Mouse (Mus musculus) layer of hippocampus, adult 8-10 months (tissue): ENCODE data around the gene Rsph10b. TPM values are rescaled to one million over a fixed set of nuclear protein-coding genes. Genes with fewer than 3 reads are reported as not detected.
"Not testable (repeated sequence)": the region's sequence is repeated elsewhere in the genome, so short reads cannot be mapped to it uniquely, and the experiment has no call there.

Experiments
- DNase-seq, 2 experiments: peaks; one replicate each; pipeline ENCODE4 v3.0.0; 2022; ENCODE audit warnings: low spot score in 2 of 2
- total RNA-seq, 4 experiments: library from RNA; stranded (reverse); gene quantifications; 2 replicates each; pipeline ENCODE4 v1.2.4; 2022

Gene Rsph10b
- total RNA-seq, 4 experiments from 2014 or later, result 4.1 to 4.3 (median 4.2) TPM

DNA sequence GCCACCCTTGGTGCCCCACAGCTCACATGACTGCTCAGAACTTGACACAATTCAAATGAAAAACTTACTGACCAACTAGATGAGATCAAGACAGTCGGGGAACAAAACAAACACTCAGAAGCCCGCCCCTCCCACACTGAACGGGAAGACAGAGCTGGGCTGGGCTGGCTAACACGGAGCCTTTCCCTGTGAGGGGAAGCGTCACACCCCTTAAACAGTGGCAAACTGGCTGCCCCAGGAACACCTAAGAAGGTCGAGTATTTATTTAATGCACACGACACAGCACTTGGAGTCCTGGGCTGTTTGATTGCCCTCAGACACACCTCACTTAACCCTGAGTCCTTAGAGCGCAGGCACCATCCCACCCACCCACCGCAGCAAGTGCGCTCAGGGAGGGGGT lies 59.8 kb downstream of the Rsph10b start:
- DNase-seq, result no peak

- no peak for DNase-seq
These were observed 60.4 kb downstream of the Rsph10b start for GRCm38 (mm10) chr5:143993260-143993659.

GRCm38 (mm10) chr5:143993849-143994248 lies 61.0 kb downstream of the Rsph10b start:
- DNase-seq, result no peak

DNA sequence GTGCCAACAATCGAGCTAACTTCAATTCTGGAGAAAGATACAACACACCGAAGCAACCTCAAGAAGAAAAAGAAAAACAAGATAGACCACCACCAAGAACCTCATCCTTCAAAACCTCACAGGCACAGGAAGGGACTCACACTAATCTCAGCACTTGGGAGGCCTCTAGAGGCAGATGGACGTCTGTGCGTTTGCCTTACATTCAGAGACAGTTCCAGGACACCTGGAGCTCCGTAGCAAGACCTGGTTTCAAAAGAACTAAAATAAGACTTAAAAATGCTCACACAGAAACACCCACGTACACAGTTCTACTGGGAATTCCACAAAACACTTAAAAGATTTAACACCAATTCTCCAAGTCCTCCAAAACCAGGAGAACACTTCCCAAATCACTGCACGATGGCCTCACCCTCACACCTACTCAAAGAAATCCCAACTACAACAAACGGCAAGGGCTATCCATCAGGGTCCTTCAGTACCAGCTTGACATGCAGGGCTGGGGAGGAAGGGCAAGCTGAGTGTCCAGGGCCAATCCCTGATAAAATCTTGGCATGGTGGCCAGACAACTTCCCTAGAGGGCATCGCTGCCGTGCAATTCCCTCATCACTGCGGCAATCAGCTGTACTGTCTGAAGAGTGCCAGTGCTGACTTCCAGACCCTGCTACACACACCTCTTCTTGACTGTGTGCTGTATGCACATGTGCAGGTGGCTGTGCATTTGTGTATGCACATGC lies 62.0 kb downstream of the Rsph10b start:
- no peak for DNase-seq

DNA sequence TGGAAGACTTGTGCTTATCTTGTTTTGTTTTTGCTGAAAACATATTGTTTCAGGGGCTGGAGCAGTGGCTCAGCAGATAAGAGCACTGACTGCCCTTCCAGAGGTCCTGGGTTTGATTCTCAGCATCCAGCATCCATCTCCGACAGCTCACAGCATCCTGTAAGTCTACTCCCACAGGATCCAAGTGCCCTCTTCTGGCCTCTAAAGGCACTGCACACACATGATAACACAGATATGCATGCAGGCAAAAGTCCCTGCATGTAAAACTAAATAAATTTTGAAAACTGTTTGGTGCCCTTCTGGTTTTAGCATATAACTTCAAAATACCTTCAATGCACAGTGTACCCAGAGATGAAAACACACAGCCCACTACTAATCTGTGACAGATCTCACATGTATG lies 66.6 kb downstream of the Rsph10b start:
- DNase-seq, result no peak

GRCm38 (mm10) chr5:144002461-144003192 lies 69.8 kb downstream of the Rsph10b start:
- no peak for DNase-seq

DNA sequence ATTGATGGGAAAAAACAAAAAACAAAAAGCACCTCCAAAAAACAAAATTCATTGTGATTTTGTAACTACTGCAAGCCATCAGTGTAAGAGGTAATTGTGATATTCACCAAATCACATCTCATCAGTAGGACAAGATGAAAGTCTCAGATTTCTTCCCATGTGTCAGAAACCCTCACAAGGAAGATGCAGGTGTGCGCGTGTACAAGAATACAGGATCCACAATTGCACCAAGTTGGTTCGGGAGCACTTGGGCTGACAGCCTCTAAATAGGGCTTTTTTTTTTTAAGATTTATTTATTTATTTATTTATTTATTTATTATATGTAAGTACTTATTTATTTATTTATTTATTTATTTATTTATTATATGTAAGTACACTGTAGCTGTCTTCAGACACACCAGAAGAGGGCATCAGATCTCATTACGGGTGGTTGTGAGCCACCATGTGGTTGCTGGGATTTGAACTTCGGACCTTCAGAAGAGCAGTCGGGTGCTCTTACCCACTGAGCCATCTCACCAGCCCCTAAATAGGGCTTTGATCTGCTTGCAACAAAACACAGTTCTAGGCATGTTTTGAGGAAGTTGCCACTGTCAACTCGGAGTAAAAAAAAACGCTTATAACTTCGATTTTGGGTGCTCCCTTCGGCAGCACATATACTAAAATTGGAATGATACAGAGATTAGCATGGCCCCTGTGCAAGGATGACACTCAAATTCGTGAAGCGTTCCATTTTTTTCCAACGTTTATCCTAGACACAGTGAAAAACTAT lies 80.7 kb downstream of the Rsph10b start:
- not testable (repeated sequence) for DNase-seq

DNA sequence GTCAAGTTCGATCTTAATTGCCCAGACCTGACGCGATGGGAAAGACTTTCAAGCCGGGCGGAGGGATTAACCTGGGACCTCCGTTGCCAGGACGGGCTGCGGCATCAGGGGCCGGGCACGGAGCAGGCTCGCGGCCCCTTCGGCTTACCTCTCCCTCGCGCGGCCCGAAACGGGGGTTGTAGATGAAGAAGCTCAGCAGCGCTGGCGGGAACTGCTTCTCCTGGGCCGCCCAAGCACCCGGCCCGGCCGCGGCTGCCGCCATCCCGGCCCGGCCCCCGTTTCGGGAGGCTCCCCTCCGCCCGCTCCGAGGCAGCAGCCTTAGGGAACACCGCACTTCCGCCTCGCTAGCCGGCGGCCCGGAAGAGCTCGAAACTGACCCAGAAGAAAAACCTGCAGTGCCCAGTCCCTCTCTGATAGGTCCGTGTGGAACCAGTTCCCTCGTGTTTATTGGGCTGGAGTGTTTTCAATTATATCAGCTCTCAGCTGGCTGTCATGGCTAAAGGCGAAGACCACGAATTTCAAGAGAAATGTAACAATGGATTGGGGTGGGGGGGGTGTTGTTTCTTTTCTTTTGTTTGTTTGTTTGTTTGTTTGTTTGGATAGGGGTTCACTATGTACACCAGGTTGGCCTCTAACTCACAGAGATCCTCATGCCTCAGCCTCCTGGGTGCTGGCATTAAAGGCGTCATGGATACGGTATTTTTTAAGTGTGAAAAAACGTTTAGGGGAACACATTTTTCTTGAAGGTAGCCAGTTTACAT lies 81.9 kb downstream of the Rsph10b start, which contains the start of gene Ccz1:
Ccz1 (minus strand) TSS at position 327 of the 761 bp plus-strand sequence.
- DNase-seq, result peak; percentile 51 to 67

DNA sequence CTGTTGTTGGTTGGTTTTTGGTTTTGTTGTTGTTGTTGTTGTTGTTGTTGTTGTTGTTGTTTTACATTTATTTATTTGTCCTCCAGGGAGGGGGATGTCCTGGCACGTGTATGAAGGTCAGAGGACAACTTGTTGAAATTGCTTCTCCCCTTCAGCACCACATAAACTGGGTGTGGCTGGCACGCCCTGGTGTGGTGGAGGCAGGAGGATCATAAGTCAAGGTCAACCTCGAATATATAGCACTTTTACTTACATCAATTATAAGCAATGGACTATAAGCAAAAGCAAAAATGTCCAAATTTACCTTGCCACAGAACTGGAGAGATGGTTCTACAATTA lies 82.4 kb downstream of the Rsph10b start:
- DNase-seq, result no peak

DNA sequence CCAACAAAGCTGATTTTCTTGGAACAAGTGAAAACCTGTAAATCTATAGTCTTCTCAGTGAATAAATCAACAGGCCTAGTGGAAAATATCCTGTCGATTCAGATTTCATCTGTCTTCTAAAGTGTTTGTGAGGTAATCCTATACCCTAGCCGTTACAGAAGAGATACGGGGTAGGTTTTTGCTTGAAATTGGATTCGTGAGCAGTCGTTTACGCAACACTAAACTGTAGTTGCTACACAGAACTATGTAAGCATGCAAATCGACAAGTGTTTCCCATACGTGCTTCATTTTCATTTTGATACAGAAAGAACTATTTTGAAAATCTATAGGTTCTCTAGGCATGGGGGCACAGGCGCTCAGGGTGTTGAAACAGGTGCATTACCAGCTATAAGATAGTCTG lies 83.0 kb downstream of the Rsph10b start:
- DNase-seq, result no peak

DNA sequence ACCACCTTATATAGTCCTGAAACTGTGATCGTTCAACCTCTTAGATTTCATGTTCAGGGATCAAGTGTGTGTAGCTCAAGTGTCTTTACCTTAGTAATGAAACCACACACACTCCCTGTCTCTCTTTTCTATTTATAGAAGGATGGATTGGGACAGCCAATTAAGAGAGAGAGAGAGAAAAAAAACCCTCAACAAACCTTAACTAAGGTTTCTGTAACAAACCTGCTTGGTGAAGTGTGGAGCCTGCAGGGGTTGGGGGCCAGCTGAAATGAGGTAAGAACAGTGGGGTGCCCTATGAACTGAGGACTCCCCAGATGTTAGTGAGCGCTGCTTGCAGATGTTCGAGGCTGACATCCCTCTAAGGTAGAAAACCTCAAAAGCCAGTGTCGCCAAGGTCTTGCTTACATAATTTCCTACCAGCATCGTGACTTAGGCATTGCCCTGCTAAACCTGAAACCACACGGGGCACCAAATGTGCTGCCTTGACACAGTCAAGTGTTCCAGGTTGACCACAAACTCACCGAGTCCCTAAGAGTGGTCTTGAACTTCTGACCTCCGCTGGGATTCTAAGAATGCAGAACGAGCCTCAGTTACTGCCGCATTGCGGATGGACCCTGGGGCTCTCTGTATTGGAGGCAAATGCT lies 93.9 kb downstream of the Rsph10b start, which contains the start of gene Ocm:
Ocm (minus strand) TSS at position 51 of the 644 bp plus-strand sequence.
- no peak for DNase-seq

GRCm38 (mm10) chr5:144032491-144032890 lies 99.7 kb downstream of the Rsph10b start:
- DNase-seq, result no peak

GRCm38 (mm10) chr5:144034567-144034966 lies 101.7 kb downstream of the Rsph10b start:
- no peak for DNase-seq

Other genes starting within 250 kb of the Rsph10b start
- gene Usp42, start 200.8 kb upstream of the Rsph10b start, total RNA-seq, result 10 to 100 TPM; 20.6 to 24.0 (median 21.4) TPM
- gene Eif2ak1, start 115.2 kb upstream of the Rsph10b start, total RNA-seq, result 10 to 100 TPM; 41.5 to 49.6 (median 43.1) TPM
- gene Ankrd61, start 35.4 kb upstream of the Rsph10b start, total RNA-seq, result not detected
- 10 to 100 TPM; 28.6 to 31.3 (median 29.1) TPM for gene Aimp2, start 23.2 kb upstream of the Rsph10b start, total RNA-seq
- 10 to 100 TPM; 18.8 to 22.0 (median 20.8) TPM for gene Pms2, start 23.1 kb upstream of the Rsph10b start, total RNA-seq
- gene Gm42421, start 4.9 kb upstream of the Rsph10b start, total RNA-seq, result 1 to 10 TPM in 3 of 4 experiments, under 1 TPM in 1; 0.57 to 2.2 (median 1.9) TPM
- 10 to 100 TPM; 38.1 to 41.0 (median 38.6) TPM for gene Ccz1, start 81.8 kb downstream of the Rsph10b start, total RNA-seq
- gene Ocm, start 93.6 kb downstream of the Rsph10b start, total RNA-seq, result not detected
- 100 to 1,000 TPM in 2 of 4 experiments, 10 to 100 TPM in 2; 76.3 to 105 (median 90.6) TPM for gene Lmtk2, start 167.4 kb downstream of the Rsph10b start, total RNA-seq